Mouse (Mus musculus) myocyte (in vitro differentiated cells): Measurements from ENCODE around the gene Opn4. TPM values are rescaled to one million over a fixed set of nuclear protein-coding genes. Genes with fewer than 3 reads are reported as not detected.

ENCODE experiments used
- H3K27me3 ChIP-seq: one replicate; pipeline ENCODE4 v1.6.1; 2011; ENCODE audit not compliant: control insufficient read depth, insufficient read depth, insufficient read length
- H3K36me3 ChIP-seq: one replicate; pipeline ENCODE4 v1.6.1; 2011; ENCODE audit not compliant: control insufficient read depth, insufficient read depth
- H3K4me2 ChIP-seq: one replicate; pipeline ENCODE4 v1.6.1; 2011; ENCODE audit warnings: low read depth, control low read depth
- H3K4me3 ChIP-seq: one replicate; pipeline ENCODE4 v1.5.1; 2011; ENCODE audit warnings: mild to moderate bottlenecking, control low read depth, moderate library complexity
- H3K79me2 ChIP-seq: one replicate; pipeline ENCODE4 v1.6.1; 2011; ENCODE audit not compliant: control insufficient read depth, insufficient read depth
- H3ac ChIP-seq: one replicate; pipeline ENCODE4 v1.6.1; 2011; ENCODE audit not compliant: control insufficient read depth, insufficient read length
- CEBPB ChIP-seq: IDR thresholded peaks from 2 replicates; pipeline ENCODE4 v1.6.1; 2011; ENCODE audit warnings: mild to moderate bottlenecking, moderate library complexity; ENCODE audit not compliant: poor library complexity, insufficient read depth, severe bottlenecking
- E2F4 ChIP-seq: IDR thresholded peaks from one replicate; pipeline ENCODE4 v1.6.1; 2011; ENCODE audit warnings: mild to moderate bottlenecking, control low read depth, moderate library complexity; ENCODE audit not compliant: insufficient read depth
- MAX ChIP-seq: IDR thresholded peaks from one replicate; pipeline ENCODE4 v1.6.1; 2011; ENCODE audit warnings: low read depth, mild to moderate bottlenecking, control low read depth
- MYOD1 ChIP-seq, 3 experiments: IDR thresholded peaks; one replicate each; pipeline ENCODE4 v1.6.1; 2011; ENCODE audit warnings: control low read depth in 2 of 3, low read depth in 2 of 3, mild to moderate bottlenecking in 2 of 3, moderate library complexity in 1 of 3; ENCODE audit not compliant: insufficient read length in 2 of 3, control insufficient read depth in 1 of 3
- MYOG ChIP-seq, 3 experiments: IDR thresholded peaks; one replicate each; pipeline ENCODE4 v1.6.1; 2011; ENCODE audit warnings: control low read depth in 2 of 3, low read depth in 2 of 3, mild to moderate bottlenecking in 2 of 3; ENCODE audit not compliant: insufficient read length in 2 of 3, control insufficient read depth in 1 of 3, insufficient read depth in 1 of 3
- POLR2A ChIP-seq: IDR thresholded peaks from one replicate; pipeline ENCODE4 v1.6.1; 2011; ENCODE audit warnings: low read depth, mild to moderate bottlenecking, control low read depth, moderate library complexity; ENCODE audit not compliant: insufficient read length
- POLR2AphosphoS2 ChIP-seq: IDR thresholded peaks from one replicate; pipeline ENCODE4 v1.6.1; 2011; ENCODE audit warnings: low read depth, control low read depth; ENCODE audit not compliant: insufficient read length
- REST ChIP-seq: IDR thresholded peaks from one replicate; pipeline ENCODE4 v1.6.1; 2011; ENCODE audit warnings: mild to moderate bottlenecking, control low read depth, moderate library complexity; ENCODE audit not compliant: insufficient read depth, insufficient read length
- SRF ChIP-seq: IDR thresholded peaks from one replicate; pipeline ENCODE4 v1.6.1; 2011; ENCODE audit warnings: low read depth; ENCODE audit not compliant: control insufficient read depth, insufficient read length
- TCF12 ChIP-seq: IDR thresholded peaks from one replicate; pipeline ENCODE4 v1.6.1; 2011; ENCODE audit warnings: mild to moderate bottlenecking, control low read depth; ENCODE audit not compliant: poor library complexity, insufficient read depth, severe bottlenecking
- TCF3 ChIP-seq: IDR thresholded peaks from one replicate; pipeline ENCODE4 v1.6.1; 2011; ENCODE audit warnings: low read depth, control low read depth; ENCODE audit not compliant: insufficient read length
- USF1 ChIP-seq: IDR thresholded peaks from one replicate; pipeline ENCODE4 v1.6.1; 2011; ENCODE audit warnings: low read depth, mild to moderate bottlenecking, control low read depth, moderate library complexity
- polyA plus RNA-seq: library from polyadenylated mRNA; unstranded; fragments of >200 nt; fragmentation: generic; extraction: Trizol; gene quantifications from one replicate; pipeline ENCODE4 v1.2.1, GENCODE M21; 2012; ENCODE audit warnings: missing spikeins

The Opn4 gene
- polyA plus RNA-seq, 1 experiment: 0.23 TPM

DNA sequence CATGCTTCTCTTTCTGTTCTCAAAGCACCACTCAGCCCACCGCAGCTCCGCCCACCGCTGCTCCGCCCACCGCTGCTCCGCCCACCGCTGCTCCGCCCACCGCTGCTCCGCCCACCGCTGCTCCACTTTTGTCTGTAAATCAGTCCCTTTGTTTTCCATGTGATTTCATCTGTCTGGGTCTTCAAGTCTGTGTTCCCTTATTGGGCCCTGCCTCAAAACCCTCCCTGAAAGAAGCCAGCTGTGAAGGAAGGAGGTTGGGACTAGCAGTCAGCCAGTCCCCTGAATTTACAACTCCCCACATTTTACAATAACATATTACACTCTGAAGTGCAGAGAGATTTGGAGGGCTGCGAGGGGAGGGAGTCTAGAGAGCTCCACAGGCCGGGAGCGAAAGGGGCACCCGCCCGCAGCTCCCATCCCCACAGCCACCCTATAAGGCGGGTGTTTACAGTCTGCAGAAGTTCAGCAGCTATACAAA, 59.2 kb downstream of the Opn4 start:
- no peak overlapping the region for H3ac ChIP-seq
- no peak overlapping the region for H3K4me2 ChIP-seq
- H3K27me3 ChIP-seq: no peaks in the 10 kb centered on the region
- H3K79me2 ChIP-seq: no peaks in the 10 kb centered on the region
- peaks cover 11% of the 10 kb centered on the region for H3K36me3 ChIP-seq
- TF ChIP-seq USF1 (no peak), TCF12 (no peak), MYOD1 (IDR thresholded peaks at IDR 0.05; ENCODE audit: control insufficient read depth in 1 of 3, insufficient read length in 2 of 3, low read depth in 2 of 3) (no peak), E2F4 (no peak), TCF3 (no peak), MAX (no peak), MYOG (IDR thresholded peaks at IDR 0.05; ENCODE audit: control insufficient read depth in 1 of 3, insufficient read depth in 1 of 3, insufficient read length in 2 of 3, low read depth in 2 of 3) (no peak), CEBPB (no peak), REST (no peak), SRF (no peak), POLR2A (no peak), POLR2AphosphoS2 (no peak)
- no peak overlapping the region for H3K4me3 ChIP-seq

Other genes starting within 250 kb of the Opn4 start
- not detected for gene Fam25c, start 244.7 kb downstream of the Opn4 start, polyA plus RNA-seq
- gene Sncg, start 225.4 kb downstream of the Opn4 start, polyA plus RNA-seq: 1.3 TPM
- 0.02 TPM for gene Mmrn2, start 224.7 kb downstream of the Opn4 start, polyA plus RNA-seq
- gene Bmpr1a, start 96.8 kb downstream of the Opn4 start, polyA plus RNA-seq: 10.5 TPM
- gene 9230112D13Rik, start 77.3 kb downstream of the Opn4 start, polyA plus RNA-seq: not detected
- gene Ldb3, start 11.5 kb downstream of the Opn4 start, polyA plus RNA-seq: 83.9 TPM
- 12.1 TPM for gene Wapl, start 73.8 kb upstream of the Opn4 start, polyA plus RNA-seq
- gene Grid1, start 220.0 kb upstream of the Opn4 start, polyA plus RNA-seq: not detected